Mouse (Mus musculus) testis, postnatal 14 days (tissue): ENCODE results near the gene Hsf5.

Source experiments
- DNase-seq: peaks from one replicate; pipeline ENCODE4 v3.0.0; 2021; ENCODE audit warnings: low spot score

The Hsf5 gene

GRCm38 (mm10) chr11:87616790-87617474 lies at the start of gene Hsf5:
Gene Hsf5, plus strand, starts transcription at chr11:87617164.
- peak; percentile 85 for DNase-seq

- no peak for DNase-seq
Observed at GRCm38 (mm10) chr11:87568255-87568953, 48.6 kb upstream of the Hsf5 start, which contains the start of gene Sept4. Gene Sept4, plus strand, starts transcription at chr11:87568903.

GRCm38 (mm10) chr11:87570743-87571142 lies 46.2 kb upstream of the Hsf5 start:
- DNase-seq, result no peak

- no peak for DNase-seq
Observed at GRCm38 (mm10) chr11:87571361-87571950, 45.5 kb upstream of the Hsf5 start.

- no peak for DNase-seq
Observed at GRCm38 (mm10) chr11:87573751-87574150, 43.2 kb upstream of the Hsf5 start.

- DNase-seq, result no peak
Observed at GRCm38 (mm10) chr11:87574520-87575180, 42.3 kb upstream of the Hsf5 start.

- no peak for DNase-seq
Observed at GRCm38 (mm10) chr11:87577601-87578248, 39.2 kb upstream of the Hsf5 start.

GRCm38 (mm10) chr11:87578249-87578962 lies 38.6 kb upstream of the Hsf5 start:
- DNase-seq, result peak; percentile 49

GRCm38 (mm10) chr11:87578963-87579601 lies 37.9 kb upstream of the Hsf5 start:
- no peak for DNase-seq

- no peak for DNase-seq
Observed at GRCm38 (mm10) chr11:87579713-87580112, 37.3 kb upstream of the Hsf5 start.

- no peak for DNase-seq
Observed at GRCm38 (mm10) chr11:87580543-87581085, 36.4 kb upstream of the Hsf5 start.

GRCm38 (mm10) chr11:87581161-87581865 lies 35.7 kb upstream of the Hsf5 start:
- no peak for DNase-seq

GRCm38 (mm10) chr11:87581933-87582710 lies 34.8 kb upstream of the Hsf5 start:
- DNase-seq, result no peak

GRCm38 (mm10) chr11:87583291-87584034 lies 33.5 kb upstream of the Hsf5 start:
- no peak for DNase-seq

GRCm38 (mm10) chr11:87584711-87585505 lies 32.1 kb upstream of the Hsf5 start:
- DNase-seq, result no peak

- DNase-seq, result no peak
Observed at GRCm38 (mm10) chr11:87587211-87587874, 29.6 kb upstream of the Hsf5 start.

- DNase-seq, result no peak
Observed at GRCm38 (mm10) chr11:87589605-87590004, 27.4 kb upstream of the Hsf5 start.
